Mouse (Mus musculus) spleen, postnatal 14 days (tissue): Measurements from ENCODE around the gene Ybx1.
"Not testable (repeated sequence)": the region's sequence is repeated elsewhere in the genome, so short reads cannot be mapped to it uniquely, and the experiment has no call there.

Experiments
- DNase-seq, 2 experiments: peaks; one replicate each; pipeline ENCODE4 v3.0.0; 2021 to 2022; ENCODE audit warnings: low spot score in 2 of 2

Ybx1 gene

GRCm38 (mm10) chr4:119294415-119295133, at the start of gene Ybx1:
TSS of gene Ybx1 (minus strand) at chr4:119294604.
- DNase-seq, result peak; percentile 99 to 100

- no peak for DNase-seq
Measured at GRCm38 (mm10) chr4:119338861-119339361, 44.5 kb upstream of the Ybx1 start.

GRCm38 (mm10) chr4:119338422-119338821, 44.0 kb upstream of the Ybx1 start:
- no peak for DNase-seq

- DNase-seq, result no peak
Measured at GRCm38 (mm10) chr4:119333487-119333886, 39.1 kb upstream of the Ybx1 start.

- DNase-seq, result peak in 1 of 2 experiments; percentile 3
Measured at GRCm38 (mm10) chr4:119320896-119321550, 26.6 kb upstream of the Ybx1 start.

- peak; percentile 86 to 93 for DNase-seq
Measured at GRCm38 (mm10) chr4:119320131-119320830, 25.9 kb upstream of the Ybx1 start, which contains the start of gene Ppih. TSS of gene Ppih (minus strand) at chr4:119320546.

GRCm38 (mm10) chr4:119313756-119314155, 19.4 kb upstream of the Ybx1 start:
- no peak for DNase-seq

GRCm38 (mm10) chr4:119305418-119305817, 11.0 kb upstream of the Ybx1 start:
- DNase-seq, result no peak

GRCm38 (mm10) chr4:119303291-119303690, 8.9 kb upstream of the Ybx1 start:
- DNase-seq, result no peak

- DNase-seq, result no peak
Measured at GRCm38 (mm10) chr4:119301777-119302176, 7.4 kb upstream of the Ybx1 start.

- no peak for DNase-seq
Measured at GRCm38 (mm10) chr4:119300761-119301160, 6.4 kb upstream of the Ybx1 start.

- no peak for DNase-seq
Measured at GRCm38 (mm10) chr4:119297361-119297760, 3.0 kb upstream of the Ybx1 start.

- no peak for DNase-seq
Measured at GRCm38 (mm10) chr4:119295134-119295453, 690 bp upstream of the Ybx1 start.

GRCm38 (mm10) chr4:119293574-119294258, 688 bp downstream of the Ybx1 start:
- peak in 1 of 2 experiments; percentile 15 for DNase-seq

GRCm38 (mm10) chr4:119292771-119293573, 1.4 kb downstream of the Ybx1 start:
- peak in 1 of 2 experiments; percentile 40 for DNase-seq

GRCm38 (mm10) chr4:119291921-119292320, 2.5 kb downstream of the Ybx1 start:
- no peak for DNase-seq

- no peak for DNase-seq
Measured at GRCm38 (mm10) chr4:119285336-119285735, 9.1 kb downstream of the Ybx1 start.

- DNase-seq, result no peak
Measured at GRCm38 (mm10) chr4:119284861-119285260, 9.5 kb downstream of the Ybx1 start.

GRCm38 (mm10) chr4:119278784-119279183, 15.6 kb downstream of the Ybx1 start:
- not testable (repeated sequence) for DNase-seq

- no peak for DNase-seq
Measured at GRCm38 (mm10) chr4:119275726-119276125, 18.7 kb downstream of the Ybx1 start.

- DNase-seq, result no peak
Measured at GRCm38 (mm10) chr4:119275226-119275625, 19.2 kb downstream of the Ybx1 start.
